Mouse (Mus musculus): ENCODE data around the gene Scn10a. TPM values are rescaled to one million over a fixed set of nuclear protein-coding genes. Genes with fewer than 3 reads are reported as not detected.

Scn10a gene
- polyA plus RNA-seq, 1 experiment from 2014 or later: not detected

DNA sequence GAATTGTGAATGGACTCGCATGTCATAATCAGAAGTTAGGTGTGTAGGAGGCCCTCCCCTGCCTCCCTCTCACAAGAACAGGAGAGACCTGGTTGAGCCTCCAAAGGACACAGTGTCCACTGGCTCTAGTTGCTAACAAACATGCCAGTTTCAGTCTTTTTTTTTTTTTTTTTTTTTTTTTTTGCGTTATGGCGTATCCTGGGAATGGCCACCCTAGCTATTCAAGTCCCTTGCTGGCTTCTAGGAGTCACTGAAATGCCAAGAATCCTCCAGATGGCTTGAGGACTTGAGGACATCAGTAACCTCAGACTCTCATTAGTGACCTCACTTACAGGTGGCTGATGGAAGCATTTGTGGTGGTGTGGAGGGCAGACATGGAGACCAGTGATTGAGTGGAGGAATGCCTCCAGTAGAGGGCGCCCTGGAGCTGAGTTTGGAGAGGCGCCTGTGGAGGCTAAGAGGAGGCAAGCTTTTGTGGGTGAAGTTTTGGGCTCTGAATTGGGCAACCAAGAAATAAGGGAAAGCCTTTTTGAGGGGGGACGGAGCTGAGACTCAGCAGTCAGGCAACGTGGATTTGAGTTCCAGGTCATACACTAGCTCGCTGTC lies 72.1 kb downstream of the Scn10a start:
- no peaks in the 10 kb centered on the region for H3K4me1 ChIP-seq (ENCODE audit: insufficient read depth)
- H3K27ac ChIP-seq (ENCODE audit: low read depth): no peak overlapping the region
- no peaks in the 10 kb centered on the region for H3K9me3 ChIP-seq (ENCODE audit: low read depth, low read length)
- no peak overlapping the region for H3K9ac ChIP-seq
- 60% methylated on average over 8 of the region's 8 CpGs for WGBS
- H3K4me3 ChIP-seq (ENCODE audit: low read depth, low read length): no peak overlapping the region
- H3K4me2 ChIP-seq: no peak overlapping the region
- H3K36me3 ChIP-seq (ENCODE audit: insufficient read depth): no peaks in the 10 kb centered on the region
- H3K27me3 ChIP-seq (ENCODE audit: insufficient read depth, low read length): no peaks in the 10 kb centered on the region
- TF ChIP-seq CTCF (IDR thresholded peaks at IDR 0.05; ENCODE audit: low read depth): peak; percentile 81
- DNase-seq: peak; percentile 74
- no peak for ATAC-seq (ENCODE audit: insufficient read depth)

DNA sequence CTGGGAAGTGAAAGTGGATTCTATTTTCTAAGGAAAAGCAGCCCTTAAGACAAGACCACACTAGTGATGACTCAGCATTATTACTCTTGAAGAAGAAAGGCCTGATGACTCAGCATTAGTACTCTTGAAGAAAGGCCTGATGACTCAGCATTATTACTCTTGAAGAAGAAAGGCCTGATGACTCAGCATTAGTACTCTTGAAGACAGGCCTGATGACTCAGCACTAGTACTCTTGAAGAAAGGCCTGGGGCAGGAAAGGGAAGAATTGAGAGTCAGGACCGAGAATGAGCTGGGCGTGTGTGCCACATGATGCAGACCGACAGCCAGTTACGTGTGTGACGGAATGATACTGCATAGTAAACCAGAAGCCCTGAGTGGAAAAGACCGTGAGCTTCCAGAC lies 77.1 kb downstream of the Scn10a start:
- TF ChIP-seq CTCF (IDR thresholded peaks at IDR 0.05; ENCODE audit: low read depth): no peak
- WGBS: 91% methylated on average over 6 of the region's 6 CpGs
- H3K9ac ChIP-seq: no peak overlapping the region
- H3K4me1 ChIP-seq (ENCODE audit: insufficient read depth): no peaks in the 10 kb centered on the region
- H3K9me3 ChIP-seq (ENCODE audit: low read depth, low read length): no peaks in the 10 kb centered on the region
- no peak overlapping the region for H3K4me2 ChIP-seq
- H3K27me3 ChIP-seq (ENCODE audit: insufficient read depth, low read length): no peaks in the 10 kb centered on the region
- no peak for ATAC-seq (ENCODE audit: insufficient read depth)
- no peaks in the 10 kb centered on the region for H3K36me3 ChIP-seq (ENCODE audit: insufficient read depth)
- no peak overlapping the region for H3K27ac ChIP-seq (ENCODE audit: low read depth)
- H3K4me3 ChIP-seq (ENCODE audit: low read depth, low read length): no peak overlapping the region
- DNase-seq: no peak

DNA sequence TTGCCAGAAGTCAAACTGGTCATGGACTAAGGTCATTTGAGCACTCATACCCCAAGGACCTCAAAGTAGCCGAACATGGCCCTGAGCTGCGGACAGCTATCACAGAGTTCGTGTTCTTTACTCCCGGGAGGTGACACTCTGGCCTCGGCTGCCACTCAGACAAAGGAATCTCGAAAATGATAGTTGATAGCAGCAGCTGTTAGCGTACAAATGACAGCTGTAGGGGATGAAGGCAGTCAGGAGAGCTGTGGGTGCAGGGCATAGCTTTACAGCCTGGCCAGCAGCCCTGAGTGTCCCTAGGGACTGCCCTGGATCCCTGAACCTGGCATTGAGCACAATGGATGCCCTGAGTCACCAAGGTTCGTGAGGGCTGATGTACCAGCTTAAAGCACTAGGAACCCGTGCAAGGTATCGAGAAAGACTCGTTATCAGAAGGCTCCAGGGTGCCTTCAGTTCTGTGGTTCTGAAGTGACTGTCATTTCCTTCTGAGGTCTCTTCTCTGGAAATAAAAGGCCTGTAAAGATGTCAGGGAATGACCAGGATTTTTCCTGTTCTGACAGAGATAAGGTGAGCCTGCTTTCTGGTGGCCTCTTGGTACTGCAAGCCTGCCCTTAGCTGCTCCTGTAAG lies 84.8 kb downstream of the Scn10a start:
- H3K27me3 ChIP-seq (ENCODE audit: insufficient read depth, low read length): peaks cover 1% of the 10 kb centered on the region; the same call in 1 of the 2 replicates
- peaks cover 11% of the 10 kb centered on the region for H3K4me1 ChIP-seq (ENCODE audit: insufficient read depth)
- H3K9ac ChIP-seq: no peak overlapping the region
- no peaks in the 10 kb centered on the region for H3K36me3 ChIP-seq (ENCODE audit: insufficient read depth)
- TF ChIP-seq CTCF (IDR thresholded peaks at IDR 0.05; ENCODE audit: low read depth): no peak
- H3K9me3 ChIP-seq (ENCODE audit: low read depth, low read length): no peaks in the 10 kb centered on the region
- ATAC-seq (ENCODE audit: insufficient read depth): no peak
- no peak overlapping the region for H3K4me3 ChIP-seq (ENCODE audit: low read depth, low read length)
- no peak overlapping the region for H3K4me2 ChIP-seq
- 31% methylated on average over 11 of the region's 11 CpGs for WGBS
- DNase-seq: peak; percentile 26
- no peak overlapping the region for H3K27ac ChIP-seq (ENCODE audit: low read depth)

DNA sequence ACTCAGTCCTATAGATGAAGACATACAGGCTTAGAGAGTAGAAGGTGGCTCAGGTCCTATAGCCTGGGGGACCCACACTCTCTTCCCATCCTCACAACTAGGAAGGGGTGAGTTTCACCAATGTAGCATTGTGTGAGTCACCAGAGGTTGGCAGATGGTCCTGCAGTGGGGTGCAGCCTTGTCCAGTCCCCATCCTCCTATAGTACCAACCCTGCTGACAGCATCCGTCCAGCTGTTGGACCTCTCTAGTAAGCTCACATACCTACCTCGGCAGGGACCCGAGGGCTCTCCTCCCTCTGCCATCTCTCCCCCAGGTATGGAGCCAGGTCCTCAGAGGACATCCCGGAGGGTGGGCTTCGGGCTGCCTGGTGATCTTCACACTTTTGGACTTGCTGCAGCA lies 85.6 kb downstream of the Scn10a start:
- DNase-seq (no peak), ATAC-seq (ENCODE audit: insufficient read depth) (no peak)
- Histone ChIP-seq H3K27me3 (ENCODE audit: insufficient read depth, low read length) (peaks cover 3% of the 10 kb centered on the region; the same call in 1 of the 2 replicates), H3K9ac (no peak overlapping the region), H3K4me1 (ENCODE audit: insufficient read depth) (peaks cover 11% of the 10 kb centered on the region), H3K36me3 (ENCODE audit: insufficient read depth) (no peaks in the 10 kb centered on the region), H3K4me2 (no peak overlapping the region), H3K27ac (ENCODE audit: low read depth) (no peak overlapping the region), H3K4me3 (ENCODE audit: low read depth, low read length) (no peak overlapping the region), H3K9me3 (ENCODE audit: low read depth, low read length) (no peaks in the 10 kb centered on the region)
- TF ChIP-seq CTCF (IDR thresholded peaks at IDR 0.05; ENCODE audit: low read depth): no peak
- WGBS: 74% methylated on average over 5 of the region's 5 CpGs

DNA sequence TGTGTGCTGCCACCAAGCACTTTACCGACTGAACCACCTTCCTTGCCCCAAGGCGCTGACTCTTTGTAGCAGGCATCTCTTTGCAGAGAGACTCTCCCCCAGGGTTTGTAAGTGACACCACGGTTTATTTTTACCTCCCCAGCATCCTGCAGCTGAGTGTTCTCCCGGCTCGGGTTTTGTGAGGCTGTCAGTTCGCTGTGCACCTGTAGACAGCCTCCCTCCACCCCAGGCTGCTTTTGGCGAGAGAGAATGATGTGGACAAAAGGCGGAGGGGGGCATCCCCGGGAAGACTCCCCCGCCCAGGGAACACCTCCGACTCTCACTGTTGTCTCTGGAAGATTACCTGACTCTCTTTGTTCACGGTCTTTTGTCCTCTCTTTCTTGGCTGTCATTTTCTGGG lies 86.3 kb downstream of the Scn10a start:
- no peaks in the 10 kb centered on the region for H3K9me3 ChIP-seq (ENCODE audit: low read depth, low read length)
- peaks cover 11% of the 10 kb centered on the region for H3K4me1 ChIP-seq (ENCODE audit: insufficient read depth)
- WGBS: 29% methylated on average over 12 of the region's 12 CpGs
- peaks cover 3% of the 10 kb centered on the region; the same call in 1 of the 2 replicates for H3K27me3 ChIP-seq (ENCODE audit: insufficient read depth, low read length)
- no peaks in the 10 kb centered on the region for H3K36me3 ChIP-seq (ENCODE audit: insufficient read depth)
- ATAC-seq (ENCODE audit: insufficient read depth) (no peak), DNase-seq (no peak)
- H3K4me3 ChIP-seq (ENCODE audit: low read depth, low read length): no peak overlapping the region
- H3K4me2 ChIP-seq: no peak overlapping the region
- H3K9ac ChIP-seq: no peak overlapping the region
- H3K27ac ChIP-seq (ENCODE audit: low read depth): no peak overlapping the region
- TF ChIP-seq CTCF (IDR thresholded peaks at IDR 0.05; ENCODE audit: low read depth): no peak

DNA sequence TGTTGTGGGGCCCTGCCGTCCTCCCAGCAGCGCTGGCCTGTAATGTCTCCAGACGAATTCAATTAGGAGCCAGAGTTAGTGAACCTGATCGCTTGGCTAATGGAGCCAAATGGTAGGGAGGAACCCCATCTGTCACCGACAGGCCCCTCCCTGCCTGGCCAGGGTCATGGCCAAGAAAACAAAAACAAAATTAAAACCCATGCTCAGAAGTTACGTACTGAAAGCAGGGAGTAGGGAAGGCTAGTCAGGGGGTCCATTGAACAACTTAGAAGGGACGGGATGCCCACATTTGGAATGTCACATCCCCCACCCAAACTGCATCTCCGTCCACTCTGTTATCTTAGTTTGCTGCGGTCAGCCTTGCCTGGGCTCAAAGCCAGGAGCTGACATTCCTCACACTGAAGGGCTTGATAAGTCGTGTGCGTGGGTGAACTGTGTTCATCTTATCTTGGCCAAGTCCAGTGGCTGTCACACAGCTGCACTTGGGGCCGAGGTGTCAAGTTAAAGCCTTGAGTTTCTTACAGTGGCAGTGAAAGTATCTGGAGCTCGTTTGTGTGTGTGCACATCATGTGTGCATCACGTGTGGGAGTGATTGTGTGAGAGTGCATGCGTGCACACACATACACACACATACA lies 87.1 kb downstream of the Scn10a start:
- peaks cover 3% of the 10 kb centered on the region; the same call in 1 of the 2 replicates for H3K27me3 ChIP-seq (ENCODE audit: insufficient read depth, low read length)
- H3K4me1 ChIP-seq (ENCODE audit: insufficient read depth): peaks cover 11% of the 10 kb centered on the region
- no peak for TF ChIP-seq CTCF (IDR thresholded peaks at IDR 0.05; ENCODE audit: low read depth)
- ATAC-seq (ENCODE audit: insufficient read depth) (peak; percentile 87), DNase-seq (peak; percentile 80)
- no peak overlapping the region for H3K27ac ChIP-seq (ENCODE audit: low read depth)
- H3K4me2 ChIP-seq: no peak overlapping the region
- no peak overlapping the region for H3K9ac ChIP-seq
- H3K36me3 ChIP-seq (ENCODE audit: insufficient read depth): no peaks in the 10 kb centered on the region
- no peaks in the 10 kb centered on the region for H3K9me3 ChIP-seq (ENCODE audit: low read depth, low read length)
- 10% methylated on average over 15 of the region's 15 CpGs for WGBS
- H3K4me3 ChIP-seq (ENCODE audit: low read depth, low read length): no peak overlapping the region

DNA sequence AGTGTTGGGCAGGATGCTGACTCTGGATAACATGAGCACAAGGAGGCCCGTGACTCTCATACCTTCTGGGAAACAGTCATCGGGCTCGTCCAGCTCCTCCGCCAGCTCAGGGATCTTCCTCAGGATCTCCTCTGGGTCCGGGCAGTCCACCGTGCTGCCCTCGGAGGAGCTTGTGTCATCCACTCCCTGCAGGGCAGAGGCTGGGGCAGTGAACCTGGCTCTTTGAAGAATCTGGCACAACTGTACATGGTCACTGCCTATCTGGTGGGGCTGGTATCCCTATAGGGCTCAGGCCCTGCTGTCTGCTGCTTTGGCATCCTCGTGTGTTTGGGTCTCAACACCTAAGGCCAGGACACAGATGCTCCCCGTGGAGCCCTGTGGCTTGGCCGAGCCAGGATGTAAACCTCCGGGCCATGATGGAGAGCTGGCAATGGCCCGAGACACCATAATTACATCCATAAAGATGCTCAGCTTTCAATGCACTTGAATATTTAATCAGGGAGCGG lies 87.7 kb downstream of the Scn10a start:
- DNase-seq: no peak
- peaks cover 3% of the 10 kb centered on the region; the same call in 1 of the 2 replicates for H3K27me3 ChIP-seq (ENCODE audit: insufficient read depth, low read length)

More for the DNA sequence above, 87.7 kb downstream of the Scn10a start:
- ATAC-seq (ENCODE audit: insufficient read depth): no peak; the same call in 1 of the 2 replicates
- H3K36me3 ChIP-seq (ENCODE audit: insufficient read depth): no peaks in the 10 kb centered on the region
- no peak for TF ChIP-seq CTCF (IDR thresholded peaks at IDR 0.05; ENCODE audit: low read depth)
- no peaks in the 10 kb centered on the region for H3K9me3 ChIP-seq (ENCODE audit: low read depth, low read length)
- no peak overlapping the region for H3K4me2 ChIP-seq
- peaks cover 11% of the 10 kb centered on the region for H3K4me1 ChIP-seq (ENCODE audit: insufficient read depth)
- no peak overlapping the region for H3K9ac ChIP-seq
- WGBS: 61% methylated on average over 13 of the region's 13 CpGs
- H3K27ac ChIP-seq (ENCODE audit: low read depth): no peak overlapping the region; the same call in 1 of the 2 replicates
- no peak overlapping the region for H3K4me3 ChIP-seq (ENCODE audit: low read depth, low read length)

Data from lung, embryonic 14.5 days (tissue).